Mouse (Mus musculus) hindbrain, embryonic 14.5 days (tissue): ENCODE results near the gene 1700037H04Rik. TPM values are rescaled to one million over a fixed set of nuclear protein-coding genes. Genes with fewer than 3 reads are reported as not detected.

Experiments
- ATAC-seq: fragments of 200-750 bp; cut with Nextera tagmentation; 2 replicates; pipeline ENCODE4 v1.8.0; 2017; ENCODE audit warnings: moderate number of reproducible peaks, mild to moderate bottlenecking, moderate TSS enrichment, moderate library complexity; ENCODE audit not compliant: low FRiP score
- DNase-seq: peaks from one replicate; pipeline ENCODE4 v3.0.0-alpha.2; 2015; ENCODE audit warnings: low spot score
- H3K27ac ChIP-seq: fragments of 300-500 bp; sonication (generic); 2 replicates; pipeline ENCODE4 v1.5.1; 2014; ENCODE audit warnings: mild to moderate bottlenecking, moderate library complexity
- H3K27me3 ChIP-seq: fragments of 300-500 bp; sonication (generic); 2 replicates; pipeline ENCODE4 v1.6.1; 2014; ENCODE audit warnings: mild to moderate bottlenecking, low read length, mixed read lengths; ENCODE audit not compliant: control insufficient read depth, insufficient read depth
- H3K36me3 ChIP-seq: fragments of 300-500 bp; sonication (generic); replicated peaks from 2 replicates; pipeline ENCODE4 v1.6.1; 2014; ENCODE audit not compliant: control insufficient read depth, insufficient read depth
- H3K4me1 ChIP-seq: fragments of 300-500 bp; sonication (generic); replicated peaks from 2 replicates; pipeline ENCODE4 v1.6.1; 2014; ENCODE audit warnings: antibody characterized with exemption, low read length, mixed read lengths; ENCODE audit not compliant: control insufficient read depth, insufficient read depth
- H3K4me2 ChIP-seq: fragments of 300-500 bp; sonication (generic); replicated peaks from 2 replicates; pipeline ENCODE4 v1.6.1; 2014; ENCODE audit warnings: mild to moderate bottlenecking, moderate library complexity
- H3K4me3 ChIP-seq: fragments of 300-500 bp; sonication (generic); replicated peaks from 2 replicates; pipeline ENCODE4 v1.5.1; 2014; ENCODE audit warnings: mild to moderate bottlenecking, low read length
- H3K9ac ChIP-seq: fragments of 300-500 bp; sonication (generic); 2 replicates; pipeline ENCODE4 v1.6.1; 2014
- H3K9me3 ChIP-seq: fragments of 300-500 bp; sonication (generic); 2 replicates; pipeline ENCODE4 v1.6.1; 2016; ENCODE audit warnings: low read length; ENCODE audit not compliant: control insufficient read depth
- WGBS: fragments of 180-500 bp; shearing (Covaris S2); extraction: QIAGEN DNeasy Blood & Tissue Kit; methylation state at CpG from one replicate; pipeline ENCODE4 v1.1.7; 2014; 5-methylcytosine and 5-hydroxymethylcytosine counted together
- polyA plus RNA-seq: library from polyadenylated mRNA; unstranded; fragments of >200 nt; fragmentation: Nextera tagmentation; extraction: Ambion mirVana; gene quantifications from 2 replicates; pipeline ENCODE4 v1.2.1, GENCODE M21; 2014

The 1700037H04Rik gene
- polyA plus RNA-seq, 1 experiment from 2014 or later, result 87.3 TPM

DNA sequence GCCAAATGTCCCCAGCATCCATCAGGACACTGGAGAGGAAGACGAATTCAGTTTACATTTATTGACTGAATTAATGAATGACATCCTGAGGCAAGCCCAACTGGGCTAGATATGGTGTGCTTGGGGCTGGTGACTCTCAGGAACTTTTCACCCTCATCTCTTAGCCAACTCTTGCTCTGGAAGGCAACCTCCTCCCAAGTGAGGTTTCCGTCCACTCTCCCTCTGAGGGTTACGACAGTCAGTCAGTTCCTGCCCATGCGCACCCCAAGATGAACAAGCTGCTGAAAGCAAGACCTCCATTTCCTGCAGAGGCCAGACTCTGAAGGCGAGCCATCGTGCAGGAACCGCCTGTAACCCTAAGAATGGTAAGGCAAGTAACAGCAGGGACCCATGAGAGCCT is 2.9 kb downstream of the 1700037H04Rik start:
- no peak overlapping the region for H3K27ac ChIP-seq
- DNase-seq (no peak), ATAC-seq (no peak)
- no peaks in the 10 kb centered on the region for H3K27me3 ChIP-seq
- H3K9ac ChIP-seq, result no peak overlapping the region
- no peaks in the 10 kb centered on the region for H3K9me3 ChIP-seq
- WGBS, result 90% methylated on average over 7 of the region's 7 CpGs
- H3K4me2 ChIP-seq, result no peak overlapping the region
- H3K4me3 ChIP-seq, result no peak overlapping the region
- H3K4me1 ChIP-seq, result peaks cover 26% of the 10 kb centered on the region
- peaks cover 21% of the 10 kb centered on the region for H3K36me3 ChIP-seq

DNA sequence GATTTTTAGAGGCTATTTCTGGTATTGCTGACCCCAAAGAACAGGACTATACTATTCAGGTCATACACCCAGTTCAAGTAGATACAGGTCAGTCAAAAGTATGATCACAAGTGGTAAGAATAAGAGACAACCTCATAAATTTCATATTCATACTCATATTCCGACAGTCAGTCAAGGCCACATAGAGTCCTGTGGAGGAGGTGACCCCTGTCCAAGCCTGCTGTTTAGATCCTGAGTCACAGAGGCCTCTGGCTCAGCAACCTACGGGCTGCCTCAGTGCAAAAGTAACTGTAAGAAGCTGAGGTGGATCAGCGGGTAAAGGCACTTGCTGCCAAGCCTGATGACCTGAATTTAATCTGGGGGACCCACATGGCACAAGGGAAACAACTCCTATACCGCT is 5.8 kb downstream of the 1700037H04Rik start:
- no peaks in the 10 kb centered on the region for H3K9me3 ChIP-seq
- ATAC-seq (no peak), DNase-seq (no peak)
- peaks cover 16% of the 10 kb centered on the region for H3K4me1 ChIP-seq
- H3K36me3 ChIP-seq, result peaks cover 50% of the 10 kb centered on the region
- H3K27me3 ChIP-seq, result no peaks in the 10 kb centered on the region
- no peak overlapping the region for H3K9ac ChIP-seq
- no peak overlapping the region for H3K4me3 ChIP-seq
- no peak overlapping the region for H3K4me2 ChIP-seq
- no peak overlapping the region for H3K27ac ChIP-seq
- 89% methylated on average over 4 of the region's 4 CpGs for WGBS

- 94% methylated on average over 7 of the region's 7 CpGs for WGBS
- DNase-seq, result no peak
- Histone ChIP-seq H3K9me3 (no peaks in the 10 kb centered on the region), H3K4me2 (no peak overlapping the region), H3K9ac (no peak overlapping the region), H3K27ac (no peak overlapping the region), H3K4me1 (no peaks in the 10 kb centered on the region), H3K36me3 (peaks cover 67% of the 10 kb centered on the region), H3K27me3 (no peaks in the 10 kb centered on the region), H3K4me3 (no peak overlapping the region)
- no peak for ATAC-seq
Measured at GRCm38 (mm10) chr2:131152166-131152730, 7.6 kb downstream of the 1700037H04Rik start.

DNA sequence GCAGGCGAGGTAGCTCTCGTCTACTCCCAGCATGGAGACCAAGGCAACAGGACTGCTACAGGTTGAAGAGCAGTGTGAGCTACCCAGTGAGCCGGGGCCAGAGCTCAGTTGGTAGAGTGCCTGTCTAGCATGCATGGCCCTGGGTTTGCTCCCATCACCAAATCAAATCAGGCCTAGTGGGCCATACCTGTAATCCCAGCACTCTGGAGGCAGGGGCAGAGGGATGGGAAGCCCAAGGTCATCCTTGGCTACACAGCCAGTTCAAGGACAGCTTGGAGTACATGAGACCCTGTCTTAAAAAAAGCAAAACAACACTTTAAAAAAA is 10.7 kb downstream of the 1700037H04Rik start:
- Histone ChIP-seq H3K36me3 (peaks cover 91% of the 10 kb centered on the region), H3K27me3 (no peaks in the 10 kb centered on the region), H3K4me2 (no peak overlapping the region), H3K4me1 (no peaks in the 10 kb centered on the region), H3K27ac (no peak overlapping the region), H3K4me3 (no peak overlapping the region), H3K9me3 (no peaks in the 10 kb centered on the region), H3K9ac (no peak overlapping the region)
- ATAC-seq (no peak), DNase-seq (no peak)
- 96% methylated on average over 3 of the region's 3 CpGs for whole genome bisulfite sequencing

GRCm38 (mm10) chr2:131148353-131149253 is 11.3 kb downstream of the 1700037H04Rik start:
- H3K9me3 ChIP-seq, result no peaks in the 10 kb centered on the region
- no peak overlapping the region for H3K4me2 ChIP-seq
- H3K4me1 ChIP-seq, result no peaks in the 10 kb centered on the region
- 90% methylated on average over 8 of the region's 8 CpGs for WGBS
- ATAC-seq, result no peak
- H3K36me3 ChIP-seq, result peaks cover 93% of the 10 kb centered on the region
- DNase-seq, result no peak
- H3K27ac ChIP-seq, result no peak overlapping the region
- H3K4me3 ChIP-seq, result no peak overlapping the region
- no peak overlapping the region for H3K9ac ChIP-seq
- no peaks in the 10 kb centered on the region for H3K27me3 ChIP-seq

DNA sequence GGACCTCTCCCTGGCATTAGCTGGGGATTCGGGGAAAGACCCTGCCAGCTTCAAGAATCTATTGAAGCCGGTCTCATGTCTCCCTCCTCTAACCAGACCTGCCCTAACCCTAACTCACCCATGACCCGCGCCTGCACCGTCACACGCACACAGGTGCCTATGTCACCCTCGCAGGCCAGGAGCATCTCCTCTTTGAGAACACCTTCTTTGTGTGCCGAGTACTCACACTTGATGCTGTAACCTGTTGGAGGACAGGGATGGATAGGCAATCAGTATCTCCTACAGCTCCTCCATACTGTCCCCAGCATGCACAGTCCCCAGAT is 12.9 kb downstream of the 1700037H04Rik start:
- H3K27ac ChIP-seq, result no peak overlapping the region
- H3K9me3 ChIP-seq, result no peaks in the 10 kb centered on the region
- peaks cover 78% of the 10 kb centered on the region for H3K36me3 ChIP-seq
- no peak for ATAC-seq
- H3K27me3 ChIP-seq, result no peaks in the 10 kb centered on the region
- DNase-seq, result no peak
- H3K4me3 ChIP-seq, result no peak overlapping the region
- H3K4me2 ChIP-seq, result no peak overlapping the region
- 96% methylated on average over 8 of the region's 8 CpGs for WGBS
- no peaks in the 10 kb centered on the region for H3K4me1 ChIP-seq
- H3K9ac ChIP-seq, result no peak overlapping the region

DNA sequence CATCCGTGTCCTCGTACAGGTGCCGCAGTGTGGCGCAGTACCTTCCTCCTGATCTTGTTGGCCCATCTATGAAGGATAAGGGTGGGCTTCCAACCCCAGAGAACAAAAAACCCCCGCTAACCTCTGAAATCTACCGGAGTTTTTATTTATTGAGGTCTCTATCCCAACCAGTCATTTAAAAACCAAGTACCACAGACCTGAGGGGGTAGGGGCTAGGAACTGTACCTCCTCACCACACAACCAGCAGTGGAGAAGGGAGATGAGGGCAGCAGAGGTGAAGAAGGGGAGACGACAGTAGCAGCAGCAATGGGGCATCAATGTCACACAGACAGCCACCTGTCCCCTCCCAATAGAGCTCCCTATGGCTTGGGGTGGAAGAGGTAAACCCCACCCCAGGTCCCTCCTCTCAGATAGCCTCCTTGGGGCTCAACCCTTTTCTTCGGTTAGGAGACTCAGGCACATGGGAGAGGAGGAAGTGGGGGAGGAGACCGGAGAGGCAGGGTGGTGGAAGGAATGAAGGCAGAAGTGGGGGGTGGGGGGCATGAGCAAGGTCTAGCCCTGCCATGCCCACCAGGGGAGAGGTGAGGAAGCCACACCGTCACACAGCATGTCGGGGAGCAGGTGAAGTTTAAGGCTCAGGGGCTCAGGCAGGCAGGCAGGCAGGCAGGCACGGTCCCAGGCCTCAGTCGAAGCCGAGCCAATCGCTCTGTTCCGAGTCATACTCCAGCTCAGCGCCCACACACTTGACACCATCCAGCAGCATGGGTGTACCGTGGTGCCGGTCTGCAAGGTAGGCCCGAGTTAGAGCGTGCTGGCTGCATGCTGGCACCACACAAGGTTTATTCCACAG is 13.5 kb downstream of the 1700037H04Rik start:
- Histone ChIP-seq H3K9me3 (no peaks in the 10 kb centered on the region), H3K36me3 (peaks cover 72% of the 10 kb centered on the region), H3K4me3 (no peak overlapping the region), H3K4me2 (no peak overlapping the region), H3K9ac (no peak overlapping the region), H3K27ac (no peak overlapping the region), H3K4me1 (no peaks in the 10 kb centered on the region), H3K27me3 (no peaks in the 10 kb centered on the region)
- no peak for DNase-seq
- 96% methylated on average over 21 of the region's 21 CpGs for WGBS
- no peak for ATAC-seq

- Histone ChIP-seq H3K36me3 (peaks cover 64% of the 10 kb centered on the region), H3K4me1 (no peaks in the 10 kb centered on the region), H3K9ac (no peak overlapping the region), H3K27me3 (no peaks in the 10 kb centered on the region), H3K9me3 (no peaks in the 10 kb centered on the region), H3K27ac (no peak overlapping the region), H3K4me2 (no peak overlapping the region), H3K4me3 (no peak overlapping the region)
- WGBS, result 92% methylated on average over 2 of the region's 2 CpGs
- DNase-seq (no peak), ATAC-seq (no peak)
Measured at GRCm38 (mm10) chr2:131145536-131145935, 14.3 kb downstream of the 1700037H04Rik start.

DNA sequence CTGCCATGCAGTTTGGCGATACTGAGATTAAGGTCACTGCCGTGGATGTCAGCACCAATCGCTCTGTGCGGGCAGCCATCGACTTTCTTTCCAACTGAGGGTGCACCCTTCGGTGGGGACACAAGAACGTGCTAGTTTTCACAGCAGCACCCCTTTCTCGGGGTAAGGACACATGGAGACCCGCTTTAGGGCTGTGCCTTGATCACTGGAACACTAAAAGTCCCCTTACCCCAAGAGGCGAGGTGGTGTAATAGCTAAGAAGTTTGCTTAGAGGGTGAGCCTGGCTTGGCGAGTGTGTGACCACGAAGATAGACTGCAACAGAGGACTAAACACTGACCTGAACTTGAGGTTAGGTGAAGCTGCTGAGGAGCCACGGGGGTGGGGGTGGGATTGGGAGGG is 14.8 kb downstream of the 1700037H04Rik start:
- Histone ChIP-seq H3K4me3 (no peak overlapping the region), H3K4me2 (no peak overlapping the region), H3K36me3 (peaks cover 60% of the 10 kb centered on the region), H3K27ac (no peak overlapping the region), H3K27me3 (no peaks in the 10 kb centered on the region), H3K4me1 (no peaks in the 10 kb centered on the region), H3K9me3 (no peaks in the 10 kb centered on the region), H3K9ac (no peak overlapping the region)
- WGBS, result 71% methylated on average over 13 of the region's 13 CpGs
- no peak for ATAC-seq
- DNase-seq, result no peak
